Mouse (Mus musculus) adrenal gland, postnatal 4 days (tissue): Measurements from ENCODE around the gene Parp3. TPM values are rescaled to one million over a fixed set of nuclear protein-coding genes. Genes with fewer than 3 reads are reported as not detected.
A peak's percentile ranks its signal among the peaks of the same experiment; 100 is the strongest.

ENCODE experiments used
- DNase-seq, 2 experiments: peaks; one replicate each; pipeline ENCODE4 v3.0.0; 2021 to 2022; ENCODE audit warnings: low spot score in 2 of 2, mixed read lengths in 2 of 2
- total RNA-seq, 2 experiments: library from RNA; stranded (reverse); gene quantifications; 2 replicates each; pipeline ENCODE4 v1.2.3; 2021

Parp3 gene
- total RNA-seq, 2 experiments from 2014 or later: 15.8 to 18.1 TPM

GRCm38 (mm10) chr9:106459946-106460345, 16.8 kb downstream of the Parp3 start:
- no peak for DNase-seq

- DNase-seq: no peak
Observed at GRCm38 (mm10) chr9:106457920-106458319, 18.8 kb downstream of the Parp3 start.

GRCm38 (mm10) chr9:106457163-106457559, 19.6 kb downstream of the Parp3 start:
- DNase-seq: no peak

GRCm38 (mm10) chr9:106456325-106457162, 20.2 kb downstream of the Parp3 start:
- DNase-seq: no peak

GRCm38 (mm10) chr9:106454888-106455681, 21.7 kb downstream of the Parp3 start:
- no peak for DNase-seq

GRCm38 (mm10) chr9:106454071-106454761, 22.5 kb downstream of the Parp3 start:
- DNase-seq: no peak

- DNase-seq: no peak
Observed at GRCm38 (mm10) chr9:106453271-106454070, 23.3 kb downstream of the Parp3 start, which contains the start of gene Pcbp4. Gene Pcbp4, plus strand, starts transcription at chr9:106453291.

- DNase-seq: no peak
Observed at GRCm38 (mm10) chr9:106452821-106453220, 23.9 kb downstream of the Parp3 start.

GRCm38 (mm10) chr9:106452351-106452750, 24.4 kb downstream of the Parp3 start:
- no peak for DNase-seq

- no peak for DNase-seq
Observed at GRCm38 (mm10) chr9:106451899-106452298, 24.9 kb downstream of the Parp3 start.

GRCm38 (mm10) chr9:106451298-106451697, 25.5 kb downstream of the Parp3 start:
- no peak for DNase-seq

- DNase-seq: no peak
Observed at GRCm38 (mm10) chr9:106450661-106451060, 26.1 kb downstream of the Parp3 start.

- DNase-seq: no peak
Observed at GRCm38 (mm10) chr9:106449947-106450346, 26.8 kb downstream of the Parp3 start.

GRCm38 (mm10) chr9:106448498-106449031, 28.2 kb downstream of the Parp3 start:
- peak in 1 of 2 experiments; percentile 42 for DNase-seq

GRCm38 (mm10) chr9:106447951-106448350, 28.8 kb downstream of the Parp3 start:
- no peak for DNase-seq

GRCm38 (mm10) chr9:106447348-106447747, 29.4 kb downstream of the Parp3 start, which contains the start of the genes Abhd14b and Abhd14a:
Gene Abhd14b, plus strand, starts transcription at chr9:106447459.
Gene Abhd14a, minus strand, starts transcription at chr9:106447678.
- peak; percentile 77 to 88 for DNase-seq

- DNase-seq: no peak
Observed at GRCm38 (mm10) chr9:106444836-106445235, 31.9 kb downstream of the Parp3 start.

- no peak for DNase-seq
Observed at GRCm38 (mm10) chr9:106442680-106443079, 34.1 kb downstream of the Parp3 start.

GRCm38 (mm10) chr9:106436566-106436965, 40.2 kb downstream of the Parp3 start:
- no peak for DNase-seq

GRCm38 (mm10) chr9:106433389-106433788, 43.4 kb downstream of the Parp3 start:
- no peak for DNase-seq

- DNase-seq: no peak
Observed at GRCm38 (mm10) chr9:106430015-106430264, 46.8 kb downstream of the Parp3 start.
